Mouse (Mus musculus) CH12.LX (cell line): Measurements from ENCODE around the gene Olfr1450.

Experiments used
- CHD2 ChIP-seq: IDR thresholded peaks from 2 replicates; pipeline ENCODE4 v1.6.1; 2011; ENCODE audit warnings: low read length, improper control_type of control experiment
- CTCF ChIP-seq, 2 experiments: IDR thresholded peaks in 1 of 2; conservative IDR thresholded peaks in 1 of 2; 2 replicates each; pipeline ENCODE4 v1.5.1; 2011 to 2012; ENCODE audit warnings: low read depth in 2 of 2, low read length in 2 of 2, improper control_type of control experiment in 1 of 2, inconsistent platforms in 1 of 2, mild to moderate bottlenecking in 1 of 2, moderate library complexity in 1 of 2
- EP300 ChIP-seq: IDR thresholded peaks from 2 replicates; pipeline ENCODE4 v1.6.1; 2011; ENCODE audit warnings: low read length, improper control_type of control experiment
- ETS1 ChIP-seq: conservative IDR thresholded peaks from 2 replicates; pipeline ENCODE4 v1.6.1; 2012; ENCODE audit warnings: low read depth, mild to moderate bottlenecking, inconsistent platforms, low read length, improper control_type of control experiment, moderate library complexity
- GABPA ChIP-seq: IDR thresholded peaks from 2 replicates; pipeline ENCODE4 v1.6.1; 2012; ENCODE audit warnings: low read depth, low read length, improper control_type of control experiment, inconsistent platforms; ENCODE audit not compliant: insufficient replicate concordance
- MAFK ChIP-seq: IDR thresholded peaks from 2 replicates; pipeline ENCODE4 v1.6.1; 2011; ENCODE audit warnings: low read length, improper control_type of control experiment; ENCODE audit not compliant: insufficient replicate concordance
- POLR2A ChIP-seq: IDR thresholded peaks from 2 replicates; pipeline ENCODE4 v1.6.1; 2011; ENCODE audit warnings: low read depth, mild to moderate bottlenecking, improper control_type of control experiment, low read length
- RCOR1 ChIP-seq: conservative IDR thresholded peaks from 2 replicates; pipeline ENCODE4 v1.6.1; 2012; ENCODE audit warnings: low read depth, mild to moderate bottlenecking, inconsistent platforms, low read length, improper control_type of control experiment
- USF1 ChIP-seq: IDR thresholded peaks from 2 replicates; pipeline ENCODE4 v1.6.1; 2014; ENCODE audit warnings: low read depth, mild to moderate bottlenecking, inconsistent platforms, low read length, improper control_type of control experiment

GRCm38 (mm10) chr19:12930540-12930939 is 19.5 kb upstream of the Olfr1450 start, which contains the start of gene Olfr1449:
- TF ChIP-seq CTCF (conservative IDR thresholded peaks at IDR 0.05 in 1 of 2, IDR thresholded peaks at IDR 0.05 in 1 of 2; ENCODE audit: low read depth in 2 of 2, low read length in 2 of 2) (no peak), POLR2A (no peak), MAFK (no peak), ETS1 (no peak), RCOR1 (no peak), USF1 (no peak), CHD2 (no peak), EP300 (no peak), GABPA (no peak)
